Mouse (Mus musculus) brain, adult 10 weeks (tissue): ENCODE measurements around the gene Snx29. TPM values are rescaled to one million over a fixed set of nuclear protein-coding genes. Genes with fewer than 3 reads are reported as not detected.

Experiments used
- polyA plus RNA-seq: library from polyadenylated mRNA; stranded (reverse); fragments of 350-450 nt; fragmentation: Illumina TruSeq; extraction: RNeasy Lipid Tissue Mini Kit (QIAGEN cat#74804); gene quantifications from one replicate; pipeline ENCODE4 v1.2.3, GENCODE M21; 2015; ENCODE audit warnings: low read depth, low replicate concordance

Gene Snx29
- polyA plus RNA-seq, result 9.0 TPM

DNA sequence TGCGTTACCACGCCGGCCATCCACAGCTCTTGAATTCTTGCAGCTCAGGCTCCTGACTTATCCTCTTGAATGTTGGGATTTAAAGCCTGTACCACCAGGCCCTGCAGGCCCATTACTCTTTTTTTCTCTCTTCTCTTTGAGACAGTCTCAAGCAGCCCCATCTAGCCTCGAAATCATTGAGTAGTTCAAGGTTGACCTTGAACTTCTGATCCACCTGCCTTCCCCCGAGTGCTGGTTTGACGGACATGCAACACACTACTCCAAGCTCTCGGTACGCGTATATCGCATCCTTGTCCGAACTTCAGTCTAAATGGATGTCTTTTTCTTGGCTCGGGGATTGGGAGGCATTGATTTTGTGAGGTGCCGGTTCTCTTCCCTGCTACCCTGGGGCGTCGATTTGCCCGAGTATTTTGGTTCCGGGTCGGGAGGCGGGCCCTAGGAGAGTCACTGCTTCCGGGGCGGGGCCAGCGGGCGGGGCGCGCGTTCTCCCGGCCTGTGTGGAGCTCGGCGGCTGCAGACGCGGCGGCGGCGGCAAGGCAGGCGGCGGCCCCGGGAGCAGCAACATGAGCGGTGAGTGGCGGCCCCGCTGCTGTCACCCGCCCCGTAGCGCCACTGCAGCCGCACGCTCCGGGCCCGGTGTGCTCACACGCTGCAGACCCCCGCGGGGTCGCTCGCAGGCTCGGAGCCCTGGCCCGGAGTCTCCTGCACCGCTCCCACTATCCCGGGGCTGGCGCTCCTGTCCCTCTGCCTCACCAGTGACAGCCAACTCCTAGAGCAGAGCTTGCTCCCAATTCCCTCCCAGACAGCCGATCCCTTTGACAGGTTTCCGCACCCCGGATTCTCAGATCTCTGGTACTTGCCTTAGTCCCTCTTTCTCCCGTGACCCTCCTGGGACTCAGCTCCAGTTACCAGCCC is at the start of gene Snx29:
Snx29 (plus strand) TSS at position 500 of the 915 bp plus-strand sequence.

DNA sequence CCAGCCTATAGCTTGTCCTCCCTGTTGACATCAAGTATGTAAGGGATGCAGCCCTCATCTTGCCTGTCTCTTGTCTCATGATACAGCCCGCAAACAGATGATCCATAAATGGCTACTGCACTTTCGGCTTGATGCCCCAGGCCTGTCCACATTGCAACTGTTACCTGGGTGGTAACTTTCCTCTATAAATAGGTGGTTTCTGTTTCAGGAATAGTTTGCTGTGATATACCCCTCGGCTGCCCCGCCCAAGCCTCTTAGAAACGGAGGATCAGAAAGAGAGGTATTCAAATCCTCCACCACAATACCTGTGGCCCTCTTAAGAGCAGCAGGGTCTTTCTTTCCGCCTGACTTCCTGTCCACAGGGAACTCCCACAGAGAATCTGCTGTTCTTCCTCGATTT is 9.2 kb upstream of the Snx29 start, which contains the start of gene Tnfrsf17:
Tnfrsf17 (plus strand) TSS at position 301 of the 400 bp plus-strand sequence.

Other genes with a start within 250 kb of the Snx29 start
- gene Txndc11, start 188.3 kb upstream of the Snx29 start, polyA plus RNA-seq, result 24.6 TPM
- gene Zc3h7a, start 146.5 kb upstream of the Snx29 start, polyA plus RNA-seq, result 50.1 TPM
- 81.5 TPM for gene Rsl1d1, start 119.6 kb upstream of the Snx29 start, polyA plus RNA-seq
- 70.9 TPM for gene Gspt1, start 68.6 kb upstream of the Snx29 start, polyA plus RNA-seq
- gene Tnfrsf17, start 9.1 kb upstream of the Snx29 start, polyA plus RNA-seq, result 0.85 TPM